Mouse (Mus musculus): ENCODE results near the gene Angptl7.

DNA sequence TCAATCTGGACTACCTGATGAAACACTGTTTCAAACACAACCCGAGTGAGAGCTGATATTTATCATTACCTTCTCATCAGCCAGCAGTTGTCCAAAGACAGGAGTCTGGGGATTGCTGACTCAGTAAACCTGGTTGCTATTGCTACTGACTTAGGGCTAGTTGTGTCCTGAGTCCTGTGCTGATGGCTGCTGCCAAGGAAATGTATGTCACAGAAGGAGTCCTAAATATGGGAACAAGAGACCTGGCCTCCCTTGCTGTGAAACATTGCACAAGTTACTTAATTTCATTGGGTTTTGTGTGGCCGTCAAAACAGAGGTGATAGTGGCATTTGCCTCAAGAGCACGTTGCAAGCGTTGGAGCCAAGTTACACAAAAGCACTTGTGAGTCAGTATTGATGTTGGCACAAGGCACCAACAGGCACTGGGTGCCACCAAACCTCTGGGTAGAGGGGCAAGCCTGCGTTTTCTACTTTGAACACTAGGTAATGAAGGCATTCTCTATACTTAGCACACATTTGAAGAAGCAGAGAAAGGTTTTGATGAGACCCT lies 44.7 kb downstream of the Angptl7 start:
- TF ChIP-seq CTCF (IDR thresholded peaks at IDR 0.05; ENCODE audit: extremely low read depth, insufficient read depth, insufficient read length, insufficient replicate concordance) = no peak
- no peak for TF ChIP-seq POLR2A (IDR thresholded peaks at IDR 0.05; ENCODE audit: low read depth, low read length)

Measured in spleen, adult 2 months (tissue).